Mouse (Mus musculus) splenic B cell, adult 2 months (primary cell): ENCODE data around the gene Edar.
A peak's percentile ranks its signal among the peaks of the same experiment; 100 is the strongest.

ENCODE experiments used
- DNase-seq: peaks from one replicate; pipeline ENCODE4 v3.0.0-alpha.2; 2011; ENCODE audit warnings: low read depth, low spot score
- H3K27me3 ChIP-seq: 2 replicates; pipeline ENCODE4 v1.6.1; 2012; ENCODE audit warnings: mild to moderate bottlenecking, low read length, moderate library complexity, mixed read lengths; ENCODE audit not compliant: control insufficient read depth, poor library complexity, insufficient read depth, severe bottlenecking
- H3K36me3 ChIP-seq: 2 replicates; pipeline ENCODE4 v1.6.1; 2012; ENCODE audit warnings: mild to moderate bottlenecking, low read length, moderate library complexity, mixed read lengths; ENCODE audit not compliant: control insufficient read depth, poor library complexity, insufficient read depth, severe bottlenecking

Gene Edar

GRCm38 (mm10) chr10:58636431-58637080, 38.9 kb downstream of the Edar start:
- DNase-seq, result no peak
- Histone ChIP-seq H3K27me3 (no peaks in the 10 kb centered on the region), H3K36me3 (no peaks in the 10 kb centered on the region)

GRCm38 (mm10) chr10:58633507-58633906, 41.9 kb downstream of the Edar start:
- no peak for DNase-seq
- Histone ChIP-seq H3K36me3 (no peaks in the 10 kb centered on the region), H3K27me3 (no peaks in the 10 kb centered on the region)

- Histone ChIP-seq H3K27me3 (no peaks in the 10 kb centered on the region), H3K36me3 (no peaks in the 10 kb centered on the region)
- peak; percentile 4 for DNase-seq
These were observed 47.9 kb downstream of the Edar start for GRCm38 (mm10) chr10:58627569-58627968.

GRCm38 (mm10) chr10:58624848-58625711, 50.4 kb downstream of the Edar start:
- Histone ChIP-seq H3K36me3 (no peaks in the 10 kb centered on the region), H3K27me3 (no peaks in the 10 kb centered on the region)
- DNase-seq, result no peak

- no peak for DNase-seq
- H3K27me3 ChIP-seq, result no peaks in the 10 kb centered on the region
- no peaks in the 10 kb centered on the region for H3K36me3 ChIP-seq
These were observed 56.2 kb downstream of the Edar start for GRCm38 (mm10) chr10:58619266-58619665.

GRCm38 (mm10) chr10:58618501-58619216, 56.8 kb downstream of the Edar start:
- Histone ChIP-seq H3K27me3 (no peaks in the 10 kb centered on the region), H3K36me3 (no peaks in the 10 kb centered on the region)
- no peak for DNase-seq

GRCm38 (mm10) chr10:58616565-58616964, 58.9 kb downstream of the Edar start:
- DNase-seq, result no peak
- no peaks in the 10 kb centered on the region for H3K36me3 ChIP-seq
- H3K27me3 ChIP-seq, result no peaks in the 10 kb centered on the region

- no peak for DNase-seq
- H3K36me3 ChIP-seq, result no peaks in the 10 kb centered on the region
- H3K27me3 ChIP-seq, result no peaks in the 10 kb centered on the region
These were observed 60.9 kb downstream of the Edar start for GRCm38 (mm10) chr10:58614601-58615000.

GRCm38 (mm10) chr10:58610484-58611261, 64.8 kb downstream of the Edar start:
- DNase-seq, result no peak
- no peaks in the 10 kb centered on the region for H3K27me3 ChIP-seq
- H3K36me3 ChIP-seq, result no peaks in the 10 kb centered on the region

GRCm38 (mm10) chr10:58608858-58609257, 66.6 kb downstream of the Edar start:
- no peaks in the 10 kb centered on the region for H3K27me3 ChIP-seq
- no peak for DNase-seq
- H3K36me3 ChIP-seq, result no peaks in the 10 kb centered on the region

GRCm38 (mm10) chr10:58606356-58606755, 69.1 kb downstream of the Edar start:
- no peaks in the 10 kb centered on the region for H3K27me3 ChIP-seq

GRCm38 (mm10) chr10:58604779-58605178, 70.7 kb downstream of the Edar start:
- no peak for DNase-seq
- no peaks in the 10 kb centered on the region for H3K36me3 ChIP-seq
- H3K27me3 ChIP-seq, result no peaks in the 10 kb centered on the region

More at GRCm38 (mm10) chr10:58606356-58606755, 69.1 kb downstream of the Edar start:
- H3K36me3 ChIP-seq, result no peaks in the 10 kb centered on the region
- no peak for DNase-seq

- DNase-seq, result no peak
- no peaks in the 10 kb centered on the region for H3K27me3 ChIP-seq
These were observed 73.5 kb downstream of the Edar start for GRCm38 (mm10) chr10:58601946-58602345.

GRCm38 (mm10) chr10:58601431-58601901, 74.0 kb downstream of the Edar start:
- no peaks in the 10 kb centered on the region for H3K27me3 ChIP-seq
- DNase-seq, result no peak
- no peaks in the 10 kb centered on the region for H3K36me3 ChIP-seq

More at GRCm38 (mm10) chr10:58601946-58602345, 73.5 kb downstream of the Edar start:
- H3K36me3 ChIP-seq, result no peaks in the 10 kb centered on the region
